ENCODE assay signal across 8 mouse cellular contexts in the genomic region with DNA sequence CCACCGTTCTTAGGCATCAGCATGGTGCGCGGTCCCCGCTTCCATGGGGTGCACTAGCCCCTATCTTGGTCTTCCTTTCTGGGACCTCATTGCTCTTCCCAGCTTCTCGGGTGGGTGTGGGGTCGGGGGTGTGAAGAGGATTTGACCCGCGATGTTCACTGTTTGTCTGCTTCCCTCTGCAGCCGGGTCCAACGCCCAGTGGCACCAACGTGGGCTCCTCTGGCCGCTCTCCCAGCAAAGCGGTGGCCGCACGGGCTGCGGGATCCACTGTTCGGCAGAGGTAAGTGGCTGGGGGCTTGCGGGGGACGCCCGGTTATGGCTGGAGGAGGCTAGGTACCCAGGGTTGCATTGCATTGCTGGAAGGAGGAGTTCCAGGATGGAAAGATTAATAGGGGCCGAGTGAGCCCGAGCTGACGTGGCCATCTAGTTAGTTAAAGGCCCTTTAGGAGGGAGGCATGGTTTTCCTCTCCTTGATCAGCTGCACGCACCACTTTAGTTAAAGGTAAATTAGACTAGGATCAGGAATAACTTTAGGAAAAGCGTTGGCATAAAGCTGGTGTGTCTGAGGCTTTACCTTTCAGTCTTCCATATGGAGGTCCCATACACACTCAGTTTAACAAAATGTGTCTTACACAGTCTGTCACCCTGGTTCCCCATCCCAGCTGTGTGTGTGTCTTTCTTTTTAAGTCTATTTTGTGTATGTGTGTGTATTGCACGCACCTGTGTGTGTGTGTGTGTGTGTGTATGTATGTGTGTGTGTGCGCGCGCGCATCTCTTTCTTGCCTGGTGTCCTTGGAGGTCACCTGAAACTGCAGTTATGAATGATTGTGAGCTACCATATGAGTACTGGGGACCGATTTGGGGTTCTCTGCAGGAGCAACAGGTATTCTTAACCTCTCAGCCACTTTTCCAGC. TPM values are rescaled to one million over a fixed set of nuclear protein-coding genes. Genes with fewer than 3 reads are reported as not detected.
DNase-seq lines count a peak whose midpoint lies in the region; ATAC-seq lines count a peak whose summit lies in the region.

No protein-coding gene starts in this region.

- H3K4me1 ChIP-seq in intestine, embryonic 14.5 days (replicated peaks; ENCODE audit: control insufficient read depth, insufficient read depth, low read length) = peaks cover 14% of the 10 kb centered on the region
- H3K4me1 ChIP-seq in neural tube, embryonic 13.5 days (replicated peaks) = peaks cover 39% of the 10 kb centered on the region

- H3K27me3 ChIP-seq in intestine, embryonic 14.5 days (replicated peaks; ENCODE audit: control insufficient read depth, insufficient read depth, low read length) = no peaks in the 10 kb centered on the region
- no peaks in the 10 kb centered on the region for H3K27me3 ChIP-seq in neural tube, embryonic 13.5 days

- peak; percentile 74 for DNase-seq in heart, adult 11 months
- DNase-seq in heart, postnatal 25 days (ENCODE audit: low spot score) = no peak
- peak; percentile 9 for DNase-seq in urinary bladder, postnatal 25 days (ENCODE audit: low spot score)
- DNase-seq in urinary bladder, adult 2 months (ENCODE audit: low spot score) = no peak
- DNase-seq in intestine, embryonic 14.5 days (ENCODE audit: low spot score) = peak; percentile 53
- no peak for DNase-seq in left cerebral cortex, adult 11 months (ENCODE audit: low spot score)
- DNase-seq in gastrocnemius, postnatal 4 days (ENCODE audit: low spot score in 2 of 2) = no peak

- 14% methylated on average over 31 of the region's 31 CpGs for WGBS in intestine, embryonic 14.5 days
- WGBS in neural tube, embryonic 13.5 days = 13% methylated on average over 31 of the region's 31 CpGs

- H3K4me2 ChIP-seq in intestine, embryonic 14.5 days (ENCODE audit: low read length) = peak overlapping the region; percentile 83
- H3K4me2 ChIP-seq in neural tube, embryonic 13.5 days = peak overlapping the region; percentile 70

- H3K27ac ChIP-seq in intestine, embryonic 14.5 days (ENCODE audit: low read depth) = peak overlapping the region; percentile 95
- H3K27ac ChIP-seq in neural tube, embryonic 13.5 days (replicated peaks) = peak overlapping the region; percentile 99

- ATAC-seq in intestine, embryonic 14.5 days (replicated peaks; ENCODE audit: low FRiP score, low TSS enrichment, low read depth) = 0 out of 2 replicates have a peak, but pooled peaks have one; percentile 2
- ATAC-seq in neural tube, embryonic 13.5 days (ENCODE audit: low read depth) = no peak

- 0 out of 2 replicates have a peak, but pooled peaks cover under 1% of the 10 kb centered on the region for H3K9me3 ChIP-seq in intestine, embryonic 14.5 days (ENCODE audit: control insufficient read depth, low read length)
- H3K9me3 ChIP-seq in neural tube, embryonic 13.5 days = 0 out of 2 replicates have a peak, but pooled peaks cover 5% of the 10 kb centered on the region

- intact Hi-C loops in heart, postnatal 25 days (cut with DNase I) = loop anchor here (10.0 kb wide), 1 partner anchor 120 kb away; the partner anchor contains the start of gene Tgfbr1

- peak overlapping the region; percentile 88 for H3K9ac ChIP-seq in intestine, embryonic 14.5 days (ENCODE audit: low read length)
- H3K9ac ChIP-seq in neural tube, embryonic 13.5 days = peak overlapping the region; percentile 95

- H3K4me3 ChIP-seq in intestine, embryonic 14.5 days (ENCODE audit: low read depth, low read length) = peak overlapping the region; percentile 94
- peak overlapping the region; percentile 89 for H3K4me3 ChIP-seq in neural tube, embryonic 13.5 days

- peaks cover 64% of the 10 kb centered on the region for H3K36me3 ChIP-seq in intestine, embryonic 14.5 days (ENCODE audit: control insufficient read depth, insufficient read depth, low read length)
- H3K36me3 ChIP-seq in neural tube, embryonic 13.5 days = peaks cover 64% of the 10 kb centered on the region

RNA-seq across cellular contexts. Expression of gene Sec61b, which starts 0.5 kb away (rescaled TPM):
- total RNA-seq in heart, postnatal 25 days (2021) = 10 to 100 TPM; 22.8 to 24.3 TPM
- 154 and 194 TPM in 2 replicates for polyA plus RNA-seq in urinary bladder, adult 2 months (2012; rRNA removed)
- polyA plus RNA-seq in intestine, embryonic 14.5 days (2014; fragmentation: Nextera tagmentation; extraction: Ambion mirVana) = 398 and 449 TPM in 2 replicates
- polyA plus RNA-seq in neural tube, embryonic 13.5 days (2015; fragmentation: Nextera tagmentation; extraction: Ambion mirVana) = 253 and 291 TPM in 2 replicates
- 10 to 100 TPM; 73.0 to 74.5 TPM for total RNA-seq in gastrocnemius, postnatal 4 days (2021)

RNA-seq across cellular contexts. Expression of gene Alg2, which starts 0.9 kb away (rescaled TPM):
- total RNA-seq in heart, postnatal 25 days (2021) = 1 to 10 TPM; 6.2 to 7.5 TPM
- polyA plus RNA-seq in urinary bladder, adult 2 months (2012; rRNA removed) = 21.4 and 26.1 TPM in 2 replicates
- 65.8 and 74.5 TPM in 2 replicates for polyA plus RNA-seq in intestine, embryonic 14.5 days (2014; fragmentation: Nextera tagmentation; extraction: Ambion mirVana)
- polyA plus RNA-seq in neural tube, embryonic 13.5 days (2015; fragmentation: Nextera tagmentation; extraction: Ambion mirVana) = 285 and 310 TPM in 2 replicates
- total RNA-seq in gastrocnemius, postnatal 4 days (2021) = 10 to 100 TPM; 21.7 to 24.9 TPM

Comparison
In these comparisons a context has a peak if more than half of its experiments do, and no peak if none do; other contexts are left out.
1. DNase-seq: peak in heart, adult 11 months (single experiment), urinary bladder, postnatal 25 days (single experiment) and intestine, embryonic 14.5 days (single experiment); none in heart, postnatal 25 days (single experiment), urinary bladder, adult 2 months (single experiment), left cerebral cortex, adult 11 months (single experiment) and gastrocnemius, postnatal 4 days (0 of 2).